In the genomic region with DNA sequence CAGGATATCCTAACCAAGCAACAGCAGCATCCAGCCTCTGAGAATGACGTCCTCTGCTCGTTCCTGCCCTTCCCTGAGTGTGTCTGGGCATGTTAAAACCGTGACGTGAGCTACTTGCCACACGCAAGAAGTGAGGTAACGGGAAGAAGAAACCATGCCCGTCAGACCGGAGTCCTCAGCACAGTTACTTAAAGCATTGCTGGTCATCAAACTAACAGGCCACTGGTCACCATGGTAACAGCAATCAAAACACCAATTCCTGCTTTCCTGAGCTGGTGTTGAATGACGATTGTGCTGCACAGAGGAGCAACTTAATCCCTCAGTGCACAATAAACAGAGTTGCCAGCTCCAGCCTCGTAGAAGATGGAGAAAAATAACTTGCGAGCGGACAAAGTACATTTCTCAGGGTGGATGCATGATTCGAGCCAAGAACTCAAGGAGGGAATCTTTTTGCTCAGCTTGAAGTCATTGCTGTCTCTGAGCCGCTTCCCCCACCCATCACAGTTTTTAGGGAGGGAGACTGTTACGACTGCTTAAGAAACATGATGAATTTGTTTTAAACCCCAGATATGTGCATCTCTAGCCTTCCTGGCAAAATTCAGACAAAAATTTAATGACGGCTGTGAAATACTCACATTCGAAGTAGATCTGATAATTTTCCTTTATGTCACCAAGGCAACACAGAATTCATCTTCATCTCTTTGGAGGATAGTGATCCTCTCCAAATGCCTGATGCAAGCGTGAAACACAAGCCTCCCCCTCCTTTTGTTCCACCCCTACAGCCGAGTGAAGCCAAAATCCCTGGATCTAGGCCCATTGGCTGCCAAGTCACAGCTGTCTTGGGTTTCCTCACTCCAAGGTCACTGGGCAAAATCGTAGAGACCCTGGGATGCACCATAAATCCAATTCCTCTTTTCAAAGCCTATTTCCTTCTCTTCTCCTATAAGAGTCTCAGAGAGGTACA, we compare ENCODE assay signal across 8 mouse cellular contexts.
DNase-seq lines count a peak whose midpoint lies in the region; ATAC-seq lines count a peak whose summit lies in the region.

No protein-coding gene starts in this region.

- peak; percentile 29 for DNase-seq in adrenal gland, postnatal 10 days
- no peak for DNase-seq in adrenal gland, postnatal 4 days (ENCODE audit: low spot score in 2 of 2)
- peak; percentile 68 for DNase-seq in embryo, embryonic 9.5 days (ENCODE audit: extremely low spot score)
- peak; percentile 2 to 42 for DNase-seq in kidney, postnatal 25 days
- DNase-seq in lung, postnatal 4 days: peak; percentile 49 to 68
- DNase-seq in telencephalon, adult 2 months (ENCODE audit: low read depth, low spot score): peak; percentile 36
- DNase-seq in ovary, postnatal 36 days (ENCODE audit: low spot score): no peak

- 38% methylated on average over 20 of the region's 20 CpGs for WGBS in heart, embryonic 11.5 days (ENCODE audit: insufficient replicate concordance)

- no peak overlapping the region for H3K27ac ChIP-seq in heart, embryonic 11.5 days (ENCODE audit: low read depth, low read length)

- H3K4me1 ChIP-seq in heart, embryonic 11.5 days (ENCODE audit: control insufficient read depth, insufficient read depth, low read length): peaks cover 10% of the 10 kb centered on the region

- no peak for ATAC-seq in heart, embryonic 11.5 days (replicated peaks; ENCODE audit: insufficient number of reproducible peaks, low FRiP score, low TSS enrichment)

- H3K9me3 ChIP-seq in heart, embryonic 11.5 days (replicated peaks; ENCODE audit: control insufficient read depth, low read length): no peaks in the 10 kb centered on the region

- H3K9ac ChIP-seq in heart, embryonic 11.5 days (ENCODE audit: low read depth, low read length): no peak overlapping the region

- H3K4me3 ChIP-seq in heart, embryonic 11.5 days (ENCODE audit: low read depth, low read length): no peak overlapping the region

- peak overlapping the region; percentile 47 for H3K4me2 ChIP-seq in heart, embryonic 11.5 days

- no peaks in the 10 kb centered on the region for H3K36me3 ChIP-seq in heart, embryonic 11.5 days (ENCODE audit: control insufficient read depth, insufficient read depth, low read length)

- no peaks in the 10 kb centered on the region for H3K27me3 ChIP-seq in heart, embryonic 11.5 days (ENCODE audit: control insufficient read depth, insufficient read depth, low read length)

Comparison
In these comparisons a context has a peak if more than half of its experiments do, and no peak if none do; other contexts are left out.
1. DNase-seq: peak in adrenal gland, postnatal 10 days (single experiment), embryo, embryonic 9.5 days (single experiment), kidney, postnatal 25 days (2 of 2), lung, postnatal 4 days (2 of 2) and telencephalon, adult 2 months (single experiment); none in adrenal gland, postnatal 4 days (0 of 2) and ovary, postnatal 36 days (single experiment).